Mouse (Mus musculus) thymus, adult 2 months (tissue): ENCODE results near the gene Skap1. TPM values are rescaled to one million over a fixed set of nuclear protein-coding genes. Genes with fewer than 3 reads are reported as not detected.

Source experiments
- DNase-seq: peaks from one replicate; pipeline ENCODE4 v3.0.0; 2021
- H3K27ac ChIP-seq: fragments of 200-500 bp; 2 replicates; pipeline ENCODE4 v1.5.1; 2012; ENCODE audit warnings: low read length, control low read depth; ENCODE audit not compliant: control insufficient read depth, insufficient read depth
- H3K27me3 ChIP-seq: fragments of 200-500 bp; 2 replicates; pipeline ENCODE4 v1.6.1; 2012; ENCODE audit warnings: mild to moderate bottlenecking, low read length, moderate library complexity, mixed read lengths; ENCODE audit not compliant: control insufficient read depth, insufficient read depth
- H3K36me3 ChIP-seq: fragments of 200-500 bp; 2 replicates; pipeline ENCODE4 v1.6.1; 2012; ENCODE audit warnings: mild to moderate bottlenecking, low read length, moderate library complexity; ENCODE audit not compliant: control insufficient read depth, insufficient read depth
- H3K4me1 ChIP-seq: fragments of 200-500 bp; replicated peaks from 2 replicates; pipeline ENCODE4 v1.6.1; 2012; ENCODE audit warnings: low read length; ENCODE audit not compliant: control insufficient read depth, insufficient read depth
- H3K4me3 ChIP-seq: fragments of 200-500 bp; 2 replicates; pipeline ENCODE4 v1.5.1; 2012; ENCODE audit warnings: mild to moderate bottlenecking, low read length, control low read depth, moderate library complexity; ENCODE audit not compliant: control insufficient read depth, insufficient read depth
- CTCF ChIP-seq: fragments of 200-500 bp; IDR thresholded peaks from 2 replicates; pipeline ENCODE4 v1.5.1; 2012; ENCODE audit warnings: mild to moderate bottlenecking, control low read depth, low read length, moderate library complexity, borderline replicate concordance; ENCODE audit not compliant: control insufficient read depth, poor library complexity, insufficient read depth; ENCODE audit errors: extremely low read depth
- POLR2A ChIP-seq: fragments of 200-500 bp; IDR thresholded peaks from 2 replicates; pipeline ENCODE4 v1.6.1; 2012; ENCODE audit warnings: mild to moderate bottlenecking, low read length, control low read depth, moderate library complexity; ENCODE audit not compliant: control insufficient read depth, poor library complexity, insufficient read depth; ENCODE audit errors: extremely low read depth
- WGBS: fragments of 180-500 bp; shearing (Covaris S2); methylation state at CpG from one replicate; pipeline ENCODE4 v1.1.7; 2018; 5-methylcytosine and 5-hydroxymethylcytosine counted together
- polyA plus RNA-seq: library from polyadenylated mRNA; depleted of rRNA; stranded (reverse); fragments of >200 nt; gene quantifications from 2 replicates; pipeline ENCODE4 v1.2.3, GENCODE M21; 2012

The Skap1 gene
- polyA plus RNA-seq, 1 experiment, result 205 TPM

DNA sequence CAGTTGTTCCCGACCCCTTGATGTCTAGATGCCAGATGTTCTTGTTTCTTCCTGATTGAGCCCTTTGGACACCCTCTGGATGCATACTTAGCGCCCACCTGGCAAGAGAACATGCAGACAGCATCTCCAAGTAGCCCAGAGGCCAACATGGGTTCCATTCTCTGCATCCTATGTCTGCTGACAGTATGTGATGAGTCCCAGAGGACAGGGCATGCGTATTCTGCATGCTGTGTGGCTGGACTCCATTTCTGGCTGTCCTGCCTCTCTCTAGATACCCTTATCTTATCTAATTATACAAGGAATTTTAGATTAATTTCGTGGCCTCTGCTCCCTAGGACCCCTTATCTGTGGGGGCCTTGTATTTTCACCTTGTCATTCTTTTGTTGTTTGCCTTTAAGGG, 2.6 kb upstream of the Skap1 start:
- no peak overlapping the region for H3K27ac ChIP-seq
- peaks cover 48% of the 10 kb centered on the region for H3K4me1 ChIP-seq
- no peak overlapping the region for H3K4me3 ChIP-seq
- no peaks in the 10 kb centered on the region for H3K27me3 ChIP-seq
- TF ChIP-seq CTCF (no peak), POLR2A (no peak)
- no peak for DNase-seq
- H3K36me3 ChIP-seq, result no peaks in the 10 kb centered on the region
- WGBS, result 92% methylated on average over 4 of the region's 4 CpGs

DNA sequence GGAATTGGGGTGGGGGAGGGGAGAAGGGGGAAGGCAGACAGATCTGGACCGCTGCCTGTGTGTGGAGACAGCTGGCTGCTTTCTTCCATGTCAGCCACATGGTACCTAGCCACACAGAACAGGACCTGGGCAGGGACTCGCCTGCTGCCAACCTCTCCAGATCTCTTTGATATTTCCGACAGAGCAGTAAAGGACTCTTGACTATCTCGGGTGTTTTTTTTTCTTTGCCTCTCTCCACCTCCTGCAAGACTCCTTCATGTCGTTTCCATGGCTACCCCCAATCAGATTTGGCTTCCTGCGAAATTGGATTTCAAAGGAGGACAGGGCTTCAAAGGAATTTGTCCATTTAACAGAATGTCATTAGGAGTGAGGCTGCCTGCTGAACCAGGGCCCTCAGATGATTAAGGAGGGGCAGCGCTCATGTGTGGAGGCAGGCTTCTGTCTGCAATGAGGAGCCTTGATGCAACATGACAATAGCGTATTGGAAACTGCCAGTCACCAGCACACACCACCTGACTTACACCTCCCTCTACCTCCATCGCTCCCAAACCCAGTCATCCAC, 2.1 kb upstream of the Skap1 start:
- H3K27me3 ChIP-seq, result no peaks in the 10 kb centered on the region
- H3K36me3 ChIP-seq, result no peaks in the 10 kb centered on the region
- no peak for TF ChIP-seq CTCF
- TF ChIP-seq POLR2A, result no peak
- DNase-seq, result peak; percentile 24
- no peak overlapping the region for H3K27ac ChIP-seq
- no peak overlapping the region for H3K4me3 ChIP-seq
- peaks cover 43% of the 10 kb centered on the region for H3K4me1 ChIP-seq
- 43% methylated on average over 9 of the region's 9 CpGs for WGBS

DNA sequence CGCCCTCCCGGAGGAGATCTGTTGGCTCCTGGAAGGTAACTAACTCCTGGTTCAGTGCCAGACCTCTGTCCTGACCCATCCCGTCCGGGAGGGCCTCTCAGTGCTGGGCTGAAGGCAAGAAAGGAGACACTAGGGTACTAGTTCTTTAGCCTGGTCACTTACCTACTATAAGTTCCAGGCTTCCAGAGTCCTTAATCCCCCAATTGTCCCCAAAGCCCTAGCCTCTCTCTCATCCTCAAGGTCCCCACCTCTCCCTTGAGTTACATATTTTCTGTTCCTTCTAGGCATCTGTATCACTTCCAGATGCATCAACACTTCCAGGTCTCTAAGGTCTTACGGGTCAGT, 295 bp downstream of the Skap1 start:
- H3K27me3 ChIP-seq, result no peaks in the 10 kb centered on the region
- H3K4me1 ChIP-seq, result peaks cover 47% of the 10 kb centered on the region
- peak overlapping the region; percentile 98 for H3K4me3 ChIP-seq
- H3K27ac ChIP-seq, result peak overlapping the region; percentile 88
- H3K36me3 ChIP-seq, result no peaks in the 10 kb centered on the region
- WGBS, result 13% methylated on average over 5 of the region's 5 CpGs
- peak; percentile 55 for DNase-seq
- TF ChIP-seq CTCF (no peak), POLR2A (no peak)

DNA sequence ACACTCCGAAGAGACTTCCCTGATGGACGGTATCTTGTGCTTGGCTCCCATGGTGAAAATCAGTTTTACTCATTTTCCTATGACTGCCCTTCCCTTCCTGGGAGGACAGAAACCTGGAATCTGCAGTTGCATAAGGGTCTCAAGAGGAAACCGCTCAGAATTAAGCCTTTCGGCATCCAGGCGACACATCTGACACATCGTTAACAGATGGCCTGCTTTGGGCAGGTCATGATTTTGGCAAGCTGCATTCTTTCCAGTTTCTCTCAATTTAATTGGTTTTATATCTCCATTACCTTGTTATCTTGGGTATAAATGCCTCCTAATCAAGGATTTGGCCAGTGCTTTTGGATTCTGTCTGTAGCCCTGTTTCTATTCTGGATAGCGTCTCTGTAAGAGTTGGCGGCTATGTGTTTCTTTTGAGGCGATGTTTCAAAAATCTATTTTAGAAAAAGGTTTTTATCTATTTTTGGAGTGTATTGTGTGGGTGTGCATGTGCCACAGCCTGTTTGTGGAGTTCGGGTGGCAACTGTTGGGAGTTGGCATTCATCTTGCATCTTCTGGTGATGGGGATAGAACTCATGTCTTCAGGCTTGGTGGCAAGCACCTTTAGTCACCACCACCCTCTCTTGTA, 1.1 kb downstream of the Skap1 start:
- DNase-seq, result no peak
- H3K4me1 ChIP-seq, result peaks cover 43% of the 10 kb centered on the region
- H3K4me3 ChIP-seq, result peak overlapping the region; percentile 98
- H3K27ac ChIP-seq, result peak overlapping the region; percentile 88
- no peaks in the 10 kb centered on the region for H3K36me3 ChIP-seq
- WGBS, result 39% methylated on average over 10 of the region's 10 CpGs
- TF ChIP-seq POLR2A (no peak), CTCF (no peak)
- H3K27me3 ChIP-seq, result no peaks in the 10 kb centered on the region

DNA sequence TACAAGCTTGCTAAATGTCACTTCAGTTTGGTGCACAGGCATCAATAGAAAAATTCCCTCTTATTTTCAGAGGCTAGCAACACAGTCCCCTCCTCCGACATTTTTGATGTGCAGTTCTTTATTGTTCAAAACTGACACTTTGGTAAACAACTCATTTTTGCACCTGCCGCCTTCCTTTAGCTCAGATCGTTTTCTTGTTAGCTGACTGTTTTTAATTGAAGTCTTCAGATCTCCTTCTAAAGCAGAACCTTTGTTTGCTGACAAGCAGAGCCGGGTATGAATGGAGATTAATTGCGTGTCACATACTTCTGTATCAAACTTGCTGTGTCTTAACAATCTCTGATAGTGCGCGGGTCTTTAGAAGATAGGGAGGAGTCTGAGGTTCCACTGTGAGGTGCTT, 2.0 kb downstream of the Skap1 start:
- no peaks in the 10 kb centered on the region for H3K36me3 ChIP-seq
- 6% methylated on average over 7 of the region's 7 CpGs for WGBS
- TF ChIP-seq CTCF (no peak), POLR2A (no peak)
- H3K27me3 ChIP-seq, result no peaks in the 10 kb centered on the region
- H3K4me3 ChIP-seq, result no peak overlapping the region
- H3K27ac ChIP-seq, result peak overlapping the region; percentile 71; the same call in 1 of the 2 replicates
- DNase-seq, result no peak
- H3K4me1 ChIP-seq, result peaks cover 43% of the 10 kb centered on the region

DNA sequence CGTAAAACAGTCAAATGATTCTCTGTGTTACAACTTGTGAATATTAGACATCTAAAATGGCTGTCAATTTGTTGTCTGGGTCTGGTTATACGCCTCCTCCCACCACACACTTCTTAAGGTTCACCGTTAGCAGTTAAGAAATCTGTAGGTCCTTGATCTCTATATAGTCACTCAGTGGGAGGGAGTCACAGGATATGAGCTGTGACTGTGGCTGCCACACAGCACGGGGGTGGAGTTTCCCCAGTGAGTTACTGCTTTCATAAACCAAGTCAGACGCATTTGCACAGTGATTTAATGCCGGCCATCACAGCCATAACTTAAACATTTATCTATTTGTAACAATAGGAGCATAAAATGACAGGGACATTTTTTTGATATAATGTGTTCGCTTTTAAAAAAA, 2.6 kb downstream of the Skap1 start:
- H3K4me1 ChIP-seq, result peaks cover 37% of the 10 kb centered on the region
- DNase-seq, result peak; percentile 77
- 18% methylated on average over 7 of the region's 7 CpGs for WGBS
- no peaks in the 10 kb centered on the region for H3K36me3 ChIP-seq
- no peak for TF ChIP-seq POLR2A
- H3K4me3 ChIP-seq, result no peak overlapping the region
- no peaks in the 10 kb centered on the region for H3K27me3 ChIP-seq
- no peak overlapping the region for H3K27ac ChIP-seq

DNA sequence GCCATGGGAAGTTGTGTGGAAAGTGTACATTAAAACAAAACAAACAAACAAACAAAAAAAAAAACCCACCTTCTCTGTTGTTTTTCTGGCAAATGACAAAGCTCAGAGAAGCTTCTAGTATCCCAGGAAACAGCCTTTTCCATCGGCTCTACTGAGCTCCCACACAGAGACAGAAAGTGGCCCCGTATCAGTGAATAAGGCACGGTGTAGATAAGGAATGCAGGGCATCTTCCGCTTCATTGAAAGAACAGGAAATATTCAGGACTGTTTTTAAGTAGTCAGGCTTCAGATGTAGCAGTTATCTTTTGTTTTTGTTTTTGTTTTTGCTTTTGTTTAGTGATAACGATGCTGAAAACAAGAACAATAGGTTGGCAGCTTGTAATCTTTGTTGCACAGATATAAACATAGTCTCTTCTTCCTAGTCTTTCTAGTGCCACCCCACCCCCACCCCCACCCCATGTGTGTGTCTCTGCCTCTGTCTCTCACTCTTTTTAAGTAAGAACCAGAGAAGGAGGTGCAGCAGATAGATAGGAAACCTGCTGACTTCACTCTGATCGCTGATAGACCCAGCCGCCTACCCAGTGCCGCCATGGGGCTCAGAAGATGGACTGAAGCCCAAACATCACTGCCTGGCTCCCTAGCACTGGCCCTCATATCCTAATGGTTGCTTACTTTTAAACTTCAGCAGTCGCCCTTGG, 3.8 kb downstream of the Skap1 start:
- H3K36me3 ChIP-seq, result no peaks in the 10 kb centered on the region
- 44% methylated on average over 9 of the region's 9 CpGs for WGBS
- H3K27me3 ChIP-seq, result no peaks in the 10 kb centered on the region
- peaks cover 25% of the 10 kb centered on the region for H3K4me1 ChIP-seq
- no peak overlapping the region for H3K4me3 ChIP-seq
- TF ChIP-seq POLR2A (no peak), CTCF (no peak)
- no peak for DNase-seq
- H3K27ac ChIP-seq, result peak overlapping the region; percentile 83
